Mouse (Mus musculus): ENCODE data around the gene Zfp146. TPM values are rescaled to one million over a fixed set of nuclear protein-coding genes. Genes with fewer than 3 reads are reported as not detected.

Gene Zfp146
- total and polyA plus RNA-seq, 3 experiments, result 42.0 to 45.0 (median 43.1) TPM

DNA sequence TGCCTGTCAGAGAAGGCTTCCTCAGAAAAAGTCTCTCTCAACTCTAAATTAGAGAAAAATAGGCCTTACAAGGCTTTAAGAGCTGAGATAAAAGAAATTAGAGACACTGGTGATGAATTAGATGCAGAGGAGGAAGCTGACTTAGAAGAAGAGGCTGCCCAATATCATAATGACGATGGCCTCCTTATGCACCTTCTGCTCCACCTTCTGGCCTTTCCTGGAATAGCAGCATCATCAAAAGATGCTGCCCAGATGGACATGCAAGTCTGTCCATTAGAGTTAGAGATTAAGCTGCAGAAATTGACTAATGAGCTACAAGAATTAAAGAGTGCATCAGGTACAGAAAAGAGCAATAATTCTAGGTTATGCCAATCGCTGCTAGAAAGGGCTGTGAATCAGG lies 35.8 kb upstream of the Zfp146 start (continued):
- TF ChIP-seq HCFC1 (IDR thresholded peaks at IDR 0.05; ENCODE audit: low read depth, low read length), result peak; percentile 39
- no peak for TF ChIP-seq JUN (IDR thresholded peaks at IDR 0.05; ENCODE audit: insufficient read depth, low read depth, low read length)
- no peak for TF ChIP-seq RCOR1 (conservative IDR thresholded peaks at IDR 0.05; ENCODE audit: low read depth, low read length)
- TF ChIP-seq MAX (IDR thresholded peaks at IDR 0.05; ENCODE audit: low read length), result no peak

DNA sequence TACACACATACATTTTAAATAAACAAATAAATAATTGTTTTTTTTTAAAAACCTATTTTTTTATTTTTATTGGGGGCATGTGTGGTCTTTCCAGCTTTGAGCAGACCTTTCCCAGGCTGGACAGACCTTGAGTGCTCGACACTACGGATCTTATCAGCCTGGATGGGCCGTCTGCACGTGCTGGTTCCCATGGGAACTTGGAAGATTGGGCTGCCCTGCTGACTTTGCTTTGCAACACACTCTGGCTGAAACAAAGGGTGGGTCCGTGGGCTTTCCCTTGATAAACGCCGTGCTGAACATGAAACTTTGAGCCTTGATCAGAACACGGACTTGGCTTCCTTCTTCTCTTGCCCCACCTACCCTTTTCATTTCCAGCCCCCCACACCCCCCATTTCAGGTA lies 34.8 kb upstream of the Zfp146 start:
- peak overlapping the region; percentile 57 for H3K4me2 ChIP-seq (ENCODE audit: insufficient read depth, low read depth, poor library complexity, severe bottlenecking)
- dilution Hi-C loops (cut with MboI; ENCODE audit: extremely low pct_ligation_motif_present, extremely low pct_unique_long_range_greater_than_20kb, low sequenced_read_pairs) (no loop called here), in situ Hi-C loops (cut with MboI; ENCODE audit: low pct_ligation_motif_present, low pct_unique_long_range_greater_than_20kb, low sequenced_read_pairs) (no loop called here)
- TF ChIP-seq TCF12 (IDR thresholded peaks at IDR 0.05; ENCODE audit: low read depth, low read length) (no peak), NELFE (IDR thresholded peaks at IDR 0.05; ENCODE audit: low read depth, low read length) (no peak), BHLHE40 (IDR thresholded peaks at IDR 0.05; ENCODE audit: low read depth, low read length) (peak; percentile 40; the same call in 1 of the 2 replicates)
- H3K27ac ChIP-seq (ENCODE audit: insufficient read depth, low read depth), result no peak overlapping the region
- H3K4me3 ChIP-seq (replicated peaks in 1 of 3; ENCODE audit: low read depth in 2 of 3, low read length in 2 of 3, poor library complexity in 1 of 3), result no peak overlapping the region
- H3K36me3 ChIP-seq (replicated peaks in 1 of 2; ENCODE audit: control insufficient read depth in 1 of 2, insufficient read depth in 1 of 2, low read length in 1 of 2), result no peaks in the 10 kb centered on the region
- H3K79me2 ChIP-seq (replicated peaks; ENCODE audit: control insufficient read depth, extremely low read depth, insufficient read depth, poor library complexity, severe bottlenecking), result no peaks in the 10 kb centered on the region
- no peak for DNase-seq (ENCODE audit: extremely low read depth)
- H3K27me3 ChIP-seq (replicated peaks), result no peaks in the 10 kb centered on the region
- H3K4me1 ChIP-seq (ENCODE audit: control insufficient read depth in 1 of 2, insufficient read depth in 2 of 2), result peaks cover 4 to 10% of the 10 kb centered on the region in 2 experiments; a peak in 3 of 4 replicates
- H3K9me3 ChIP-seq (replicated peaks; ENCODE audit: low read length), result no peaks in the 10 kb centered on the region
- no peak overlapping the region for H3K9ac ChIP-seq (ENCODE audit: insufficient read depth, low read depth)

DNA sequence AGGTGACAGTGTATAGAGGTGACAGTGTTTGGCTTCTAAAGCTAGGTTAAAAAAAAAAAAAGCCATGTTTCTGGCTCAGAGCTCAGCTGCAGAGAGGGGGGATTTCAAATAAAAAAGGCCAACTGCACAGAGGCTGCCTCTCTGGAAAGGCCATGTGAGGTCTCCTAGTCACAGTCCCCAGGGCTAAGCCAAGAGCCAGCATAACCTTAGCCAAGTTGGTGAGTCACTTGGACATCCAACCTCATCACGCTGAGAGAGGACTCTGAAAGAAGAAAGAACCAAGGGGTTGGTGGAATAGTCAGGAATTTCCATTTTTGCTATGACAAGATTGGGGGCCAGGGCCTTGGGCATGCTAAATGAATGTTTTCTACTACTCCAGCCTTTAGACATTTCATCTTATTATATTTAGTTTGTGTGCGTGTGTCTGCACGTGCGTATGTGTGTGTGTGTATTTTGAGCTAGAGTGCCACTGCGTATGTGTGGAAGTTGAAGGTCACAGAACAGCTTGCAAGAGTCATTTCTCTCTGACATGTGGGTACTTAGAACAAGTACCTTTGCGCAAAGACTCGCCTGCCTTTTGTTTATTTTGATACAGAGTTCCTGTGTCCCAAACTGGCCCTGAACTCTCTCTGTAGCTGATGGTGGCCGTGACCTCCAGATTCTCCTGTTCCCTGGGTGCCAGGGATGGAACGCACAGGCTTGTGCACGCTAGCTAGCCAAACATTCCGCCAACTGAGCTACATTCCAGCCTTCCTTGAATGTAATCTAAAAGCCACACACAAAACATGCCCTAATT lies 33.5 kb upstream of the Zfp146 start:
- peaks cover 4 to 13% of the 10 kb centered on the region in 2 experiments; a peak in 3 of 4 replicates for H3K4me1 ChIP-seq (ENCODE audit: control insufficient read depth in 1 of 2, insufficient read depth in 2 of 2)
- in situ Hi-C loops (cut with MboI; ENCODE audit: low pct_ligation_motif_present, low pct_unique_long_range_greater_than_20kb, low sequenced_read_pairs) (no loop called here), dilution Hi-C loops (cut with MboI; ENCODE audit: extremely low pct_ligation_motif_present, extremely low pct_unique_long_range_greater_than_20kb, low sequenced_read_pairs) (no loop called here)
- no peaks in the 10 kb centered on the region for H3K27me3 ChIP-seq (replicated peaks)
- H3K4me2 ChIP-seq (ENCODE audit: insufficient read depth, low read depth, poor library complexity, severe bottlenecking), result no peak overlapping the region
- H3K36me3 ChIP-seq (replicated peaks in 1 of 2; ENCODE audit: control insufficient read depth in 1 of 2, insufficient read depth in 1 of 2, low read length in 1 of 2), result no peaks in the 10 kb centered on the region
- H3K9me3 ChIP-seq (replicated peaks; ENCODE audit: low read length), result no peaks in the 10 kb centered on the region
- no peak overlapping the region for H3K9ac ChIP-seq (ENCODE audit: insufficient read depth, low read depth)
- TF ChIP-seq MEF2A (IDR thresholded peaks at IDR 0.05; ENCODE audit: borderline replicate concordance, low read depth, low read length), result no peak
- no peak for TF ChIP-seq ETS1 (conservative IDR thresholded peaks at IDR 0.05; ENCODE audit: low read depth, low read length)
- no peak for TF ChIP-seq ZNF384 (IDR thresholded peaks at IDR 0.05; ENCODE audit: low read depth, low read length)
- no peak for TF ChIP-seq PAX5 (IDR thresholded peaks at IDR 0.05; ENCODE audit: low read length)
- no peak for TF ChIP-seq CHD2 (IDR thresholded peaks at IDR 0.05; ENCODE audit: low read length)
- no peak for TF ChIP-seq BHLHE40 (IDR thresholded peaks at IDR 0.05; ENCODE audit: low read depth, low read length)
- TF ChIP-seq SMC3 (IDR thresholded peaks at IDR 0.05; ENCODE audit: low read depth, low read length), result no peak
- no peak for TF ChIP-seq TCF12 (IDR thresholded peaks at IDR 0.05; ENCODE audit: low read depth, low read length)
- no peak for TF ChIP-seq GABPA (IDR thresholded peaks at IDR 0.05; ENCODE audit: insufficient replicate concordance, low read depth, low read length)
- TF ChIP-seq POLR2AphosphoS2 (IDR thresholded peaks at IDR 0.05; ENCODE audit: low read depth, low read length), result no peak
- no peak for TF ChIP-seq POLR2A (IDR thresholded peaks at IDR 0.05; ENCODE audit: low read depth, low read length)
- no peak for TF ChIP-seq TBP (conservative IDR thresholded peaks at IDR 0.05; ENCODE audit: low read depth, low read length)
- TF ChIP-seq SIN3A (IDR thresholded peaks at IDR 0.05; ENCODE audit: low read length), result no peak
- no peak for TF ChIP-seq ZMIZ1 (IDR thresholded peaks at IDR 0.05; ENCODE audit: low read depth, low read length)
- H3K79me2 ChIP-seq (replicated peaks; ENCODE audit: control insufficient read depth, extremely low read depth, insufficient read depth, poor library complexity, severe bottlenecking), result no peaks in the 10 kb centered on the region
- no peak overlapping the region for H3K27ac ChIP-seq (ENCODE audit: insufficient read depth, low read depth)
- no peak for DNase-seq (ENCODE audit: extremely low read depth)
- H3K4me3 ChIP-seq (replicated peaks in 1 of 3; ENCODE audit: low read depth in 2 of 3, low read length in 2 of 3, poor library complexity in 1 of 3), result no peak overlapping the region

Measured in CH12.LX (cell line).